Mouse (Mus musculus): ENCODE data around the gene Kcnj3. TPM values are rescaled to one million over a fixed set of nuclear protein-coding genes. Genes with fewer than 3 reads are reported as not detected.
"Not testable (repeated sequence)": the region's sequence is repeated elsewhere in the genome, so short reads cannot be mapped to it uniquely, and the experiment has no call there.

Gene Kcnj3
- polyA plus RNA-seq, 1 experiment from 2014 or later = 0.62 TPM

DNA sequence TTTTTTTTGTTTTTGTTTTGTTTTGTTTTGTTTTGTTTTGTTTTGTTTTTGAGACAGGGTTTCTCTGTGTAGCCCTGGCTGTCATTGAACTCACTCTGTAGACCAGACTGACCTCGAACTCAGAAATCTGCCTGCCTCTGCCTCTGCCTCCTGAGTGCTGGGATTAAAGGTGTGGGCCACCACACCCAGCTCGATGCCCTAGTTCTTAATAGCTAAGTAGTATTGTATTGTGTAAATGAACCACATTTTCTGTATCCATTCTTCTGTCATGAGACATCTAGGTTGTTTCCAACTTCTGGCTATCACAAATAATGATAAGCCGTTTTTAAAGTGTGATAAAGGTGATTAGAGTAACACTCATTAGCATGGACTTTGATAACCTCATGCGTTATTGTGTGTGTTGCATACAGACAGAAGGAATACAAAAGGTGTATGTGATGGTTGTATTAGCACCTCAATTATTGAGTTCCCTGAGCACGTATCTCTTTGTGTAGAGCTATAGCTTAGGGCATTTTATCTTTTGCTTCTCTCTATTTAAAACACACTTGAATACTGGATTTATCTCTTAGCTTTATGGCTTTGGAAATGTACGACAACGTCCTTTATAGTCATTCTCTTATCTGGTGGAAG, 49.8 kb downstream of the Kcnj3 start:
- not testable (repeated sequence) for H3K4me1 ChIP-seq (replicated peaks; ENCODE audit: control insufficient read depth, insufficient read depth, low read length); H3K4me2 ChIP-seq (ENCODE audit: low read depth, low read length); H3K4me3 ChIP-seq (ENCODE audit: low read length); H3K27me3 ChIP-seq (ENCODE audit: control insufficient read depth, insufficient read depth, low read depth, low read length); H3K9ac ChIP-seq (ENCODE audit: low read length); ATAC-seq (ENCODE audit: low read depth); H3K27ac ChIP-seq (ENCODE audit: low read length); H3K9me3 ChIP-seq (ENCODE audit: control insufficient read depth, low read length); H3K36me3 ChIP-seq (ENCODE audit: control insufficient read depth, insufficient read depth, low read length)
- WGBS = 76% methylated on average over 7 of the region's 7 CpGs

- no peak overlapping the region for H3K9ac ChIP-seq (ENCODE audit: low read length)
- H3K4me1 ChIP-seq (replicated peaks; ENCODE audit: control insufficient read depth, insufficient read depth, low read length) = no peaks in the 10 kb centered on the region
- H3K36me3 ChIP-seq (ENCODE audit: control insufficient read depth, insufficient read depth, low read length) = no peaks in the 10 kb centered on the region
- H3K9me3 ChIP-seq (ENCODE audit: control insufficient read depth, low read length) = no peaks in the 10 kb centered on the region
- no peak for ATAC-seq (ENCODE audit: low read depth)
- no peak overlapping the region for H3K27ac ChIP-seq (ENCODE audit: low read length)
- H3K4me2 ChIP-seq (ENCODE audit: low read depth, low read length) = no peak overlapping the region
- H3K4me3 ChIP-seq (ENCODE audit: low read length) = no peak overlapping the region
- no peaks in the 10 kb centered on the region for H3K27me3 ChIP-seq (ENCODE audit: control insufficient read depth, insufficient read depth, low read depth, low read length)
- 49% methylated on average over 9 of the region's 9 CpGs for WGBS
Observed at GRCm38 (mm10) chr2:55503390-55504176, 67.8 kb downstream of the Kcnj3 start.

- Histone ChIP-seq H3K4me1 (replicated peaks; ENCODE audit: control insufficient read depth, insufficient read depth, low read length) (no peaks in the 10 kb centered on the region), H3K4me2 (ENCODE audit: low read depth, low read length) (no peak overlapping the region), H3K9me3 (ENCODE audit: control insufficient read depth, low read length) (no peaks in the 10 kb centered on the region), H3K4me3 (ENCODE audit: low read length) (no peak overlapping the region), H3K27ac (ENCODE audit: low read length) (no peak overlapping the region), H3K36me3 (ENCODE audit: control insufficient read depth, insufficient read depth, low read length) (no peaks in the 10 kb centered on the region), H3K9ac (ENCODE audit: low read length) (no peak overlapping the region), H3K27me3 (ENCODE audit: control insufficient read depth, insufficient read depth, low read depth, low read length) (no peaks in the 10 kb centered on the region)
- WGBS = 89% methylated on average over 1 of the region's 1 CpGs
- ATAC-seq (ENCODE audit: low read depth) = no peak
Observed at GRCm38 (mm10) chr2:55505712-55506111, 69.9 kb downstream of the Kcnj3 start.

- H3K9me3 ChIP-seq (ENCODE audit: control insufficient read depth, low read length) = no peaks in the 10 kb centered on the region
- H3K4me3 ChIP-seq (ENCODE audit: low read length) = no peak overlapping the region
- H3K4me2 ChIP-seq (ENCODE audit: low read depth, low read length) = no peak overlapping the region
- H3K9ac ChIP-seq (ENCODE audit: low read length) = no peak overlapping the region
- no peaks in the 10 kb centered on the region for H3K36me3 ChIP-seq (ENCODE audit: control insufficient read depth, insufficient read depth, low read length)
- H3K27me3 ChIP-seq (ENCODE audit: control insufficient read depth, insufficient read depth, low read depth, low read length) = no peaks in the 10 kb centered on the region
- H3K27ac ChIP-seq (ENCODE audit: low read length) = no peak overlapping the region
- H3K4me1 ChIP-seq (replicated peaks; ENCODE audit: control insufficient read depth, insufficient read depth, low read length) = no peaks in the 10 kb centered on the region
- no peak for ATAC-seq (ENCODE audit: low read depth)
Observed at GRCm38 (mm10) chr2:55517297-55517696, 81.5 kb downstream of the Kcnj3 start.

DNA sequence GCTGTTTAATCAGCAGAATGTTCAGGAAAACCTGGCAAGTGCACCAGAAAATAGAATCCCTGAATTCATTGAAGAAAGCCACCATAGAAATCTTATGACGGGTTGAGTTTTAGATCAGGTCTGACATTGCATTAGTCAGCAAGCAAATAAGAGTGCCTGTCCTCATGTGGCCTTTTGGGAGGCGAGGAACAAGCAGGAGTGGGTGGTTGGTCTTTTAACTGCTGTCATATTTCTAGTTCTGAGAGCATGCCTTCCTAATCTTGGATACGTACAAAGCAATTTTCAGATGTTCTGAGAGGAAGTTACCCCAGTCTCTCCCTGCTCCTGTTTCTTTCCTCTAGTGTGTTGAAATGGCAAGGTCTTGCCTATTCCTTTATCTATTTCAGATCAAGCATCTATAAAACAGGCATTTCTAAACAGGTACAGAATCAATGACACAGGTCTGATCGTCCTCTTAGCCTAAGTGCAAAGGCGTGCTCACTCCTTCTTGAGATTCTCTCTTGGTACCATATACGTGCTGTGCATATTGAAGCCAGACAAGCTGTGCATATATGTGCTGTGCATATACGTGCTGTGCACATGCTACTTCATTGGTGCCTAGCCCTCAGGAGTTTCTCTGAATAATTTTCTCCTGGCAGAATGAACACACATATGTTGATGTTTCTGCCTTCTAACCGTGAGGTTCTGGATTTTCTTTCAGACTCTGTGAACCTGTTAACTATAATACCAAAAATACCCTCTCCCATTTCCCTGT, 97.1 kb downstream of the Kcnj3 start:
- ATAC-seq (ENCODE audit: low read depth) = no peak
- Histone ChIP-seq H3K4me2 (ENCODE audit: low read depth, low read length) (no peak overlapping the region), H3K4me1 (replicated peaks; ENCODE audit: control insufficient read depth, insufficient read depth, low read length) (no peaks in the 10 kb centered on the region), H3K36me3 (ENCODE audit: control insufficient read depth, insufficient read depth, low read length) (no peaks in the 10 kb centered on the region), H3K4me3 (ENCODE audit: low read length) (no peak overlapping the region), H3K27me3 (ENCODE audit: control insufficient read depth, insufficient read depth, low read depth, low read length) (no peaks in the 10 kb centered on the region), H3K9me3 (ENCODE audit: control insufficient read depth, low read length) (no peaks in the 10 kb centered on the region), H3K9ac (ENCODE audit: low read length) (no peak overlapping the region), H3K27ac (ENCODE audit: low read length) (no peak overlapping the region)
- WGBS = 72% methylated on average over 8 of the region's 8 CpGs

GRCm38 (mm10) chr2:55534946-55535345, 99.2 kb downstream of the Kcnj3 start:
- Histone ChIP-seq H3K27me3 (ENCODE audit: control insufficient read depth, insufficient read depth, low read depth, low read length) (no peaks in the 10 kb centered on the region), H3K36me3 (ENCODE audit: control insufficient read depth, insufficient read depth, low read length) (no peaks in the 10 kb centered on the region), H3K9ac (ENCODE audit: low read length) (no peak overlapping the region), H3K4me2 (ENCODE audit: low read depth, low read length) (no peak overlapping the region), H3K9me3 (ENCODE audit: control insufficient read depth, low read length) (no peaks in the 10 kb centered on the region), H3K4me3 (ENCODE audit: low read length) (no peak overlapping the region), H3K4me1 (replicated peaks; ENCODE audit: control insufficient read depth, insufficient read depth, low read length) (no peaks in the 10 kb centered on the region), H3K27ac (ENCODE audit: low read length) (no peak overlapping the region)
- WGBS = 81% methylated on average over 2 of the region's 2 CpGs
- no peak for ATAC-seq (ENCODE audit: low read depth)

DNA sequence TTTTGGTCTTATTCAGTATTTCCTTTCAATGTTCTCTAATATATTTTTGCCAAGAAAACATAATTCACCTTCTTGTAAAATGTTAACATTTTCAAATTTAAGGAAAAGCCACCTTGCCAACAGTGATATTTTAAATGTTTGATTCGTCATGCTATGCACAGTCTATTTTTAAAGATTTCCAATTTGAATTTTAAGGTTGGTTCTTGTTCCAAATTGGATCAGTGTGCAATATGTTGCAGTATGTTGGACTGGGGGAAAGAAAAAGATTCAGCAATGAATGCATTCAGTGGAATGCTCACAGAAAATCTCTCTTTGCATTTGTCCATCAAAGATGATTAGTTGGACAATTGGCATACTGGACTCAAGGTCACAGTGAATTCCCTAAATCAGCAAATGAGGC, 99.7 kb downstream of the Kcnj3 start:
- Histone ChIP-seq H3K9me3 (ENCODE audit: control insufficient read depth, low read length) (no peaks in the 10 kb centered on the region), H3K4me1 (replicated peaks; ENCODE audit: control insufficient read depth, insufficient read depth, low read length) (no peaks in the 10 kb centered on the region), H3K9ac (ENCODE audit: low read length) (no peak overlapping the region), H3K27ac (ENCODE audit: low read length) (no peak overlapping the region), H3K27me3 (ENCODE audit: control insufficient read depth, insufficient read depth, low read depth, low read length) (no peaks in the 10 kb centered on the region), H3K36me3 (ENCODE audit: control insufficient read depth, insufficient read depth, low read length) (no peaks in the 10 kb centered on the region), H3K4me3 (ENCODE audit: low read length) (no peak overlapping the region), H3K4me2 (ENCODE audit: low read depth, low read length) (no peak overlapping the region)
- 59% methylated on average over 1 of the region's 1 CpGs for WGBS
- ATAC-seq (ENCODE audit: low read depth) = no peak

DNA sequence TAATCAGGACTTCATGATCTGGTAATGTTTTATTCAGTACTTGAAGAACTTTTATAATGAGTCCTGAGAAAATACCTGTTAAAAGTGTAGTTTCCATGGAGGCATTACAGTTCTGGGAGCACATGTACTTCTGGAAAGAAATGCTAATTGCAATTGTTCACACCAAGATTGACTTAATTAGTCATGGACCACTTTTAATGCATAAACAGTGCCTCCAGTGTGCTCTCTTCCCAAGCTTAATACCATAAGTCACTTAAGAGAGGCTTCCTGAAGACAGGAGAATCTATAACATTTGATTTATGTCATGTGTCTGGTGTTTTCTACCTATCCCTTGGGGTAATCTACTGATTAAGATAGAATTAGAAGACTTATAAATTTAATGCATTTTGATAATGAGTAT, 111.8 kb downstream of the Kcnj3 start:
- H3K4me1 ChIP-seq (replicated peaks; ENCODE audit: control insufficient read depth, insufficient read depth, low read length) = no peaks in the 10 kb centered on the region
- no peak overlapping the region for H3K9ac ChIP-seq (ENCODE audit: low read length)
- no peak overlapping the region for H3K4me3 ChIP-seq (ENCODE audit: low read length)
- ATAC-seq (ENCODE audit: low read depth) = no peak
- H3K9me3 ChIP-seq (ENCODE audit: control insufficient read depth, low read length) = no peaks in the 10 kb centered on the region
- H3K27me3 ChIP-seq (ENCODE audit: control insufficient read depth, insufficient read depth, low read depth, low read length) = no peaks in the 10 kb centered on the region
- H3K27ac ChIP-seq (ENCODE audit: low read length) = no peak overlapping the region
- no peaks in the 10 kb centered on the region for H3K36me3 ChIP-seq (ENCODE audit: control insufficient read depth, insufficient read depth, low read length)
- no peak overlapping the region for H3K4me2 ChIP-seq (ENCODE audit: low read depth, low read length)

DNA sequence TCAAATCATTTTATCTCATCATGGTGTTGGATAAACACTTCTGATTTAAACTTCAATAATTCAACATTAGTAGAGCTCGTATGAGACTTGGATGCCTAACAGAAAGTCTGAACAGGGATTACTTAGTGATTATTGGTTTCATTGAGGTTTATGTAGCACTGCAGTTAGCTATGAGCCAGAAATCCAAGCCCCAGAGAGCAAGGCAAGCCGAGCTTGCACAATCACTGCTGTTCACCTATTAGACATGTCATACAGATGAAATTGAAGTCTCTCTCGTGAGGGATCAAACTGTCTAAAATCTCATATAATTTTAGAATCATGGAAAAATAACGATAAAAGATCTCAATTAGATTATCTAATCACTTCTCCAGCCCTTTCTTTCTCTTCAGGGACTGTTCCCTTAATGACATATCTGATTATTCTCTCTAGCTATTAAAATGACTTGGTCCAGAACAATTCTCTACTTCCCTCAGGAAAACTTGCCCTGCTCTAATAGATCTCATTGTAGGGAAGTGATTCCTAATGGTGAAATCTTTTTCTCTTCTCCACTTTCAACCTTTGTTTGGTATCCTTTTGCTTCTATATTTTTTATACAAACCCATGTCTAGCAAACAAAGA, 122.7 kb downstream of the Kcnj3 start:
- Histone ChIP-seq H3K36me3 (ENCODE audit: control insufficient read depth, insufficient read depth, low read length) (no peaks in the 10 kb centered on the region), H3K9ac (ENCODE audit: low read length) (no peak overlapping the region), H3K27ac (ENCODE audit: low read length) (no peak overlapping the region), H3K4me1 (replicated peaks; ENCODE audit: control insufficient read depth, insufficient read depth, low read length) (no peaks in the 10 kb centered on the region), H3K9me3 (ENCODE audit: control insufficient read depth, low read length) (no peaks in the 10 kb centered on the region), H3K4me2 (ENCODE audit: low read depth, low read length) (no peak overlapping the region), H3K27me3 (ENCODE audit: control insufficient read depth, insufficient read depth, low read depth, low read length) (no peaks in the 10 kb centered on the region), H3K4me3 (ENCODE audit: low read length) (no peak overlapping the region)
- WGBS = 66% methylated on average over 4 of the region's 4 CpGs
- no peak for ATAC-seq (ENCODE audit: low read depth)
